Mouse (Mus musculus): ENCODE data around the gene Hap1. TPM values are rescaled to one million over a fixed set of nuclear protein-coding genes. Genes with fewer than 3 reads are reported as not detected.

The Hap1 gene
- polyA plus RNA-seq, 1 experiment from 2014 or later, result 19.6 TPM

GRCm38 (mm10) chr11:100387589-100388375 lies 31.9 kb upstream of the Hap1 start:
- WGBS, result 28% methylated on average over 14 of the region's 14 CpGs
- Histone ChIP-seq H3K9ac (no peak overlapping the region), H3K27me3 (no peaks in the 10 kb centered on the region), H3K27ac (peak overlapping the region; percentile 89), H3K4me1 (peaks cover 75% of the 10 kb centered on the region), H3K9me3 (replicated peaks) (no peaks in the 10 kb centered on the region), H3K36me3 (peaks cover 34% of the 10 kb centered on the region), H3K4me2 (peak overlapping the region; percentile 29), H3K4me3 (replicated peaks) (no peak overlapping the region)
- 0 out of 2 replicates have a peak, but pooled peaks have one; percentile 16 for ATAC-seq (replicated peaks; ENCODE audit: low FRiP score)

DNA sequence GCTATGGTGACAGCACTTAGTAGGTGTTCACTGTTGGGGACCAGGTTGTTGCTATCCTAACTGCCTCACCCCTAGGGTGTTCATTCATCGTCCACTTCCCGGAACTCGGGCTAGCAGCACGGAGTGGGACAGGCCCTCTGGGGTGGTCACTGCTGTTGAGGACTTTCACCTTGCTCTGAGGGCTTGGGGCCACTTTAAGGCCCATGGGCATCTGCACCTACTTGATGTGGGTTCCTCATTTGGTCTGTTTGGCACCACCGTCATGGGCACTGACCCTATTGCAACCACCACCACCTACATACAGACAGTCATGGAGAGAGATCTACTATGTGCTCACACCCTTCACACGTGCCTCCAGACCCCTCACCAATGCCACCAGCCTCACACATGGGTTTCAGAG lies 31.2 kb upstream of the Hap1 start:
- no peaks in the 10 kb centered on the region for H3K9me3 ChIP-seq (replicated peaks)
- peak overlapping the region; percentile 89 for H3K27ac ChIP-seq
- 89% methylated on average over 6 of the region's 6 CpGs for WGBS
- H3K4me2 ChIP-seq, result peak overlapping the region; percentile 29; the same call in 1 of the 2 replicates
- ATAC-seq (replicated peaks; ENCODE audit: low FRiP score), result no peak
- no peak overlapping the region for H3K9ac ChIP-seq
- no peaks in the 10 kb centered on the region for H3K27me3 ChIP-seq
- peaks cover 68% of the 10 kb centered on the region for H3K4me1 ChIP-seq
- peaks cover 41% of the 10 kb centered on the region for H3K36me3 ChIP-seq
- H3K4me3 ChIP-seq (replicated peaks), result no peak overlapping the region

DNA sequence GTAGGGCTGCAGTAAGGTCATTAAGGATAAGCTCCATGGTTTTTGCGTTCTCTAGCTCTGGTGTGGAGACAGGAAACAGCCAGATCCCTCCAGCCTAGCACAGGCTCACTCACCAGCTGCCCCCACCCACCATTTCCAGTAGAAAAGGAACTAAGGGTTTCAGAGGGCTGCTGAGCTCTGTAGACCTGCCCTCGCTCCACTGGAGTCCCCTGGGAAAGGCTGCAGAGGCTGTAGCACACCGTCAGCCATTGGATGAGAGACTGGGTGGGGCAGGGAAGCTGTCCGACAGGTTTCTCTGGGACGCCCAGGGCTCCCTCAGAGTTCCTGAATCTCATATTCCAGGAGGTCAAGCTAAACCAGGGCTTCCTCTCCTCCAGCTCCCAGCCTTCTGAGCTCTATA lies 30.7 kb upstream of the Hap1 start:
- H3K4me3 ChIP-seq (replicated peaks), result no peak overlapping the region
- H3K9ac ChIP-seq, result no peak overlapping the region

GRCm38 (mm10) chr11:100385016-100385415 lies 29.1 kb upstream of the Hap1 start:
- WGBS, result 90% methylated on average over 3 of the region's 3 CpGs
- H3K27ac ChIP-seq, result peak overlapping the region; percentile 89; the same call in 1 of the 2 replicates
- no peak overlapping the region for H3K4me3 ChIP-seq (replicated peaks)
- H3K9me3 ChIP-seq (replicated peaks), result no peaks in the 10 kb centered on the region
- peaks cover 61% of the 10 kb centered on the region for H3K36me3 ChIP-seq
- H3K4me1 ChIP-seq, result peaks cover 47% of the 10 kb centered on the region
- no peaks in the 10 kb centered on the region for H3K27me3 ChIP-seq
- H3K9ac ChIP-seq, result no peak overlapping the region
- no peak for ATAC-seq (replicated peaks; ENCODE audit: low FRiP score)
- no peak overlapping the region for H3K4me2 ChIP-seq

More for the DNA sequence above, 30.7 kb upstream of the Hap1 start:
- peak; percentile 55 for ATAC-seq (replicated peaks; ENCODE audit: low FRiP score)
- 45% methylated on average over 5 of the region's 5 CpGs for WGBS
- Histone ChIP-seq H3K4me1 (peaks cover 63% of the 10 kb centered on the region), H3K27ac (peak overlapping the region; percentile 89), H3K9me3 (replicated peaks) (no peaks in the 10 kb centered on the region), H3K36me3 (peaks cover 46% of the 10 kb centered on the region), H3K27me3 (no peaks in the 10 kb centered on the region), H3K4me2 (no peak overlapping the region)

GRCm38 (mm10) chr11:100382682-100383081 lies 26.8 kb upstream of the Hap1 start:
- Histone ChIP-seq H3K4me3 (replicated peaks) (no peak overlapping the region), H3K9ac (no peak overlapping the region), H3K36me3 (peaks cover 83% of the 10 kb centered on the region), H3K4me1 (peaks cover 24% of the 10 kb centered on the region), H3K27ac (no peak overlapping the region), H3K27me3 (no peaks in the 10 kb centered on the region), H3K4me2 (no peak overlapping the region), H3K9me3 (replicated peaks) (no peaks in the 10 kb centered on the region)
- ATAC-seq (replicated peaks; ENCODE audit: low FRiP score), result no peak
- WGBS, result 81% methylated on average over 6 of the region's 6 CpGs

DNA sequence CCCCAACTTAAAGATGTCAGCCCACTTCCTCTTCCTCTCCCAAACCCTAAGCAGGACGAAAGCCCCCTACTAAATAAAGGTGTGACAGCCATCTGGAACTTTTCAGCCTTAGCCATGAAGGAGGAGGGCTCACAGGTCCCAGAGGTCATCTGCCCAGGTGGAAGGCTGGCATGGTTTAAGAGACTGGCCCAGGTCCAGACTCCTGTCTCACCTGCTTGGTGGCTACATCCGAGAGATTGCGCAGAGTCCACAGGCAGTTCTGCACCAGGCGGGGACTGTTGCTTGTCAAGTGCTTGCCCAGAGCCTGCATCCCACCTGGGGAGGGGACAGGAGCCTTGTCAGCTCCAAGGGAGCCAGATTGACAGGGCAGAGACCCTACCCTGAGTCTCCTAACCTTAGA lies 23.4 kb upstream of the Hap1 start:
- Histone ChIP-seq H3K36me3 (peaks cover 95% of the 10 kb centered on the region), H3K9ac (no peak overlapping the region), H3K4me1 (no peaks in the 10 kb centered on the region), H3K4me2 (no peak overlapping the region), H3K27me3 (no peaks in the 10 kb centered on the region), H3K4me3 (replicated peaks) (no peak overlapping the region), H3K9me3 (replicated peaks) (no peaks in the 10 kb centered on the region), H3K27ac (no peak overlapping the region)
- 92% methylated on average over 4 of the region's 4 CpGs for WGBS
- no peak for ATAC-seq (replicated peaks; ENCODE audit: low FRiP score)

DNA sequence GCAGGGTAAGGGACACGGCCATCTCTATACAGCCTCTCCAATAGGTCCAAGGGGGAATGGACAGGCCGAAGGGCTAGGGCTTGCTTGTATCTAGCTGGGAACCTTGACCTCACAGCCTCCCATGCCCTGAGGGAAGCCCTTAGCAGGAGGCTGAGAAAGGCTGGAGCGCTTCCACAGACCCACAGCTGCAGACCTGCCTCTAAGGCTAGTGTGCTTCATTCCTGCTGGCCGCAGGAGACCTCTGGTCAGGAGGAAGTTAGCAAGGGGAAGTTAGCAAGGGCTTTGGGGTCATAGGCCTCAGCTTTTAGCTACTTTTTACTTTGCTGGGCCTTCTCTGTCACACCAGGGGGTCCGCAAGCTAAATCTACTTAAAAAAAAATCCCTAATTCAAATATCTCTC lies 22.5 kb upstream of the Hap1 start:
- no peaks in the 10 kb centered on the region for H3K9me3 ChIP-seq (replicated peaks)
- no peaks in the 10 kb centered on the region for H3K27me3 ChIP-seq
- H3K9ac ChIP-seq, result no peak overlapping the region
- no peak for ATAC-seq (replicated peaks; ENCODE audit: low FRiP score)
- no peak overlapping the region for H3K4me3 ChIP-seq (replicated peaks)
- H3K36me3 ChIP-seq, result peaks cover 95% of the 10 kb centered on the region
- H3K4me2 ChIP-seq, result no peak overlapping the region
- WGBS, result 93% methylated on average over 5 of the region's 5 CpGs
- no peak overlapping the region for H3K27ac ChIP-seq
- H3K4me1 ChIP-seq, result no peaks in the 10 kb centered on the region

DNA sequence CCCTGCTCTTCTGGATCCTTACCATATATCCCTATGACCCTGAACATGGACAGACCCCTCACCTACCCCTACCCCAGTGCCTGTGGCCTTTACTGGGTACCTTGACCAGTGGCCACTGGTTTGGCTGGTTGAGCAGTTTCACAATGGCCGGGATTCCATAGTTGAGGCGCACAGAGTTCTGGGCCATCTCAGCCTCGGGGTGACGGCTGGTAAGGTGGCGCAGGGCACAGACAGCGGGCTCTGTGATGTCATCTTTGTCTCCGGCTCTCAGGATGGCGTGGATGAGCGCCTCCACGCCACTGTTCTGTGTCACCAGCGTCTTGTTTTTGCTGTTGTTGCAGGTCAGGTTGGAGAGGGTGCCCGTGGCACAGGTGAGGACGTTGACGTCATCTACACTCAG lies 22.1 kb upstream of the Hap1 start:
- no peaks in the 10 kb centered on the region for H3K9me3 ChIP-seq (replicated peaks)
- no peaks in the 10 kb centered on the region for H3K27me3 ChIP-seq
- peaks cover 95% of the 10 kb centered on the region for H3K36me3 ChIP-seq
- H3K4me3 ChIP-seq (replicated peaks), result no peak overlapping the region
- no peak overlapping the region for H3K4me2 ChIP-seq
- WGBS, result 94% methylated on average over 14 of the region's 14 CpGs
- no peak overlapping the region for H3K27ac ChIP-seq
- no peak overlapping the region for H3K9ac ChIP-seq
- ATAC-seq (replicated peaks; ENCODE audit: low FRiP score), result no peak
- H3K4me1 ChIP-seq, result no peaks in the 10 kb centered on the region

GRCm38 (mm10) chr11:100376746-100377389 lies 20.9 kb upstream of the Hap1 start:
- Histone ChIP-seq H3K9ac (no peak overlapping the region), H3K27ac (no peak overlapping the region), H3K4me2 (no peak overlapping the region), H3K4me3 (replicated peaks) (no peak overlapping the region), H3K27me3 (no peaks in the 10 kb centered on the region), H3K36me3 (peaks cover 95% of the 10 kb centered on the region), H3K4me1 (no peaks in the 10 kb centered on the region), H3K9me3 (replicated peaks) (no peaks in the 10 kb centered on the region)
- WGBS, result 89% methylated on average over 21 of the region's 21 CpGs
- no peak for ATAC-seq (replicated peaks; ENCODE audit: low FRiP score)

DNA sequence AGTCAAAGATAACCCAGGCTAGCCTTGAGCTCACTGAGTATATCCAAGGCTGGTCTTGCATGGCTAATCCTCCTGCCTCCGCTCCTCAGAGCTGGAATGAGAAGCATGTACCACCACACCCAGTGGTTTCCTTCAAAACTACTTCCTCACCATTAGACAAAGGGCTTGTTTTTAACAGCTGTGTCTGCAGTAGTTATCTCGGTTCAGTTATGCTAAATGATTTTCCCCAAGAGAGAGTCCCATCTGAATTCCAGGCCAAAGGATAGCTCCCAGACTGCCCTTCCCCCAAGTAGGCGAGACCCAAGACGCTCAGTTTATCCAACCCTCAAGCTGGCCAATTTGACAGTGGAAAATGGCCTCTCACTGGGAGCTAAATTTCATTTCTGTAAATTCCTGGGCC lies 20.1 kb upstream of the Hap1 start:
- no peak for ATAC-seq (replicated peaks; ENCODE audit: low FRiP score)
- no peaks in the 10 kb centered on the region for H3K27me3 ChIP-seq
- H3K4me3 ChIP-seq (replicated peaks), result no peak overlapping the region
- H3K36me3 ChIP-seq, result peaks cover 97% of the 10 kb centered on the region
- H3K9ac ChIP-seq, result no peak overlapping the region
- H3K4me1 ChIP-seq, result no peaks in the 10 kb centered on the region
- 0 out of 2 replicates have a peak overlapping the region, but pooled peaks have one; percentile 18 for H3K27ac ChIP-seq
- no peaks in the 10 kb centered on the region for H3K9me3 ChIP-seq (replicated peaks)
- 64% methylated on average over 4 of the region's 4 CpGs for WGBS
- H3K4me2 ChIP-seq, result no peak overlapping the region

- Histone ChIP-seq H3K27ac (no peak overlapping the region), H3K4me2 (no peak overlapping the region), H3K36me3 (peaks cover 97% of the 10 kb centered on the region), H3K9me3 (replicated peaks) (no peaks in the 10 kb centered on the region), H3K4me3 (replicated peaks) (no peak overlapping the region), H3K4me1 (no peaks in the 10 kb centered on the region), H3K9ac (no peak overlapping the region), H3K27me3 (no peaks in the 10 kb centered on the region)
- WGBS, result 88% methylated on average over 9 of the region's 9 CpGs
- no peak for ATAC-seq (replicated peaks; ENCODE audit: low FRiP score)
These were observed 19.2 kb upstream of the Hap1 start for GRCm38 (mm10) chr11:100375127-100375526.

DNA sequence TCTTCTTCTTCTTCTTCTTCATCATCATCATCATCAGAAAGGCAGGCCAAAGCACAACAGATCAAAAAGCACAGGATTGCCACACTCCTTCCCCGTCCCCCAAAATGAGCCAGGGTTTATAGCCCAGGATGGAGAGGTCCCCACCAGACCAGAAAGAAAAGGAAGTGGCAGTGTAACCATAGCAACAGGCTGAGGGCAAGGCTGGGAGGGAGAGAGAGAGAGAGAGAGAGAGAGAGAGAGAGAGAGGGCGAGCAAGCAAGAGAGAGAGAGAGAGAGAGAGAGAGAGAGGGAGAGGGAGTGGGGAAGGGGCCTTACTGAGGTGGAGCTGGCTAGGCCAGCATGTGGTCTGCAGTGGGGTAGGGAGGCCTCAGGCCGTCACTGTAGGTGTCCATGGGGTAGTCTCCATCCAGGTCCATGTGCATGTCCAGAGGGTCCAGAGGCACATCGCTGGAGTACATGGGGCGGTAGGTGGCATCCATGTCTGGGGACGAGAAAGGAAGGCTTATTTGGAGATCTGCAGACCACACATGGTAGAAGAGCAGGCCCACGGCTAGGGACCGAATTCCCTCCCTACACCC lies 16.1 kb upstream of the Hap1 start:
- ATAC-seq (replicated peaks; ENCODE audit: low FRiP score), result no peak; the same call in 1 of the 2 replicates

More for the DNA sequence above, 16.1 kb upstream of the Hap1 start:
- Histone ChIP-seq H3K27ac (no peak overlapping the region), H3K9ac (no peak overlapping the region), H3K36me3 (peaks cover 78% of the 10 kb centered on the region), H3K4me1 (peaks cover 10% of the 10 kb centered on the region), H3K4me2 (no peak overlapping the region), H3K27me3 (no peaks in the 10 kb centered on the region), H3K9me3 (replicated peaks) (no peaks in the 10 kb centered on the region), H3K4me3 (replicated peaks) (no peak overlapping the region)
- 77% methylated on average over 7 of the region's 8 CpGs for WGBS

All from kidney, embryonic 15.5 days (tissue).